ENCODE assay signal across 7 mouse cellular contexts in genomic region chrX:53057054-53057759, GRCm38 (mm10).
A peak's percentile ranks its signal among the peaks of the same experiment; 100 is the strongest.
DNase-seq lines count a peak whose midpoint lies in the region; ATAC-seq and TF ChIP-seq lines count a peak whose summit lies in the region.

No protein-coding gene starts in this region.

- 0 out of 2 replicates have a peak, but pooled peaks cover 3% of the 10 kb centered on the region for H3K36me3 ChIP-seq in intestine, embryonic 14.5 days (ENCODE audit: control insufficient read depth, insufficient read depth, low read length)
- no peaks in the 10 kb centered on the region for H3K36me3 ChIP-seq in limb, embryonic 11.5 days (ENCODE audit: control insufficient read depth, insufficient read depth, low read length)
- H3K36me3 ChIP-seq in midbrain, embryonic 12.5 days = no peaks in the 10 kb centered on the region
- H3K36me3 ChIP-seq in small intestine, adult 2 months (ENCODE audit: control insufficient read depth, insufficient read depth, low read length) = no peaks in the 10 kb centered on the region

- TF ChIP-seq POLR2A in small intestine, adult 2 months (IDR thresholded peaks at IDR 0.05; ENCODE audit: low read depth, low read length) = no peak

- 13% methylated on average over 26 of the region's 42 CpGs for WGBS in intestine, embryonic 14.5 days
- WGBS in limb, embryonic 11.5 days = 19% methylated on average over 42 of the region's 42 CpGs
- WGBS in midbrain, embryonic 12.5 days = 18% methylated on average over 38 of the region's 42 CpGs
- WGBS in small intestine, adult 2 months = 5% methylated on average over 40 of the region's 42 CpGs

- H3K9ac ChIP-seq in intestine, embryonic 14.5 days (ENCODE audit: low read length) = peak overlapping the region; percentile 84
- peak overlapping the region; percentile 89 for H3K9ac ChIP-seq in limb, embryonic 11.5 days (ENCODE audit: low read length)
- peak overlapping the region; percentile 59 for H3K9ac ChIP-seq in midbrain, embryonic 12.5 days (replicated peaks)

- peak overlapping the region; percentile 51 for H3K4me2 ChIP-seq in intestine, embryonic 14.5 days (ENCODE audit: low read length)
- peak overlapping the region; percentile 57 for H3K4me2 ChIP-seq in limb, embryonic 11.5 days (ENCODE audit: low read depth, severe bottlenecking)
- H3K4me2 ChIP-seq in midbrain, embryonic 12.5 days (replicated peaks) = peak overlapping the region; percentile 58

- H3K4me1 ChIP-seq in intestine, embryonic 14.5 days (replicated peaks; ENCODE audit: control insufficient read depth, insufficient read depth, low read length) = peaks cover 6% of the 10 kb centered on the region; the same call in 1 of the 2 replicates
- no peaks in the 10 kb centered on the region for H3K4me1 ChIP-seq in limb, embryonic 11.5 days (ENCODE audit: control insufficient read depth, insufficient read depth, low read length)
- H3K4me1 ChIP-seq in midbrain, embryonic 12.5 days = peaks cover 5% of the 10 kb centered on the region
- 0 out of 2 replicates have a peak, but pooled peaks cover 4% of the 10 kb centered on the region for H3K4me1 ChIP-seq in small intestine, adult 2 months (ENCODE audit: control insufficient read depth, insufficient read depth, insufficient read length, low read length)

- ATAC-seq in intestine, embryonic 14.5 days (replicated peaks; ENCODE audit: low FRiP score, low TSS enrichment, low read depth) = peak; percentile 81
- peak; percentile 77 for ATAC-seq in limb, embryonic 11.5 days (ENCODE audit: insufficient number of reproducible peaks, low FRiP score, low TSS enrichment, low read depth)
- peak; percentile 92 for ATAC-seq in midbrain, embryonic 12.5 days (ENCODE audit: low FRiP score, low read depth)

- TF ChIP-seq CTCF in small intestine, adult 2 months (IDR thresholded peaks at IDR 0.05; ENCODE audit: extremely low read depth, insufficient read length, insufficient replicate concordance, low read depth, low read length) = no peak

- peak overlapping the region; percentile 52 for H3K4me3 ChIP-seq in intestine, embryonic 14.5 days (ENCODE audit: low read depth, low read length)
- H3K4me3 ChIP-seq in limb, embryonic 11.5 days (ENCODE audit: low read depth, low read length) = peak overlapping the region; percentile 57
- H3K4me3 ChIP-seq in midbrain, embryonic 12.5 days = peak overlapping the region; percentile 57
- H3K4me3 ChIP-seq in small intestine, adult 2 months (ENCODE audit: low read depth, low read length) = peak overlapping the region; percentile 83

- peaks cover 6% of the 10 kb centered on the region for H3K27me3 ChIP-seq in intestine, embryonic 14.5 days (replicated peaks; ENCODE audit: control insufficient read depth, insufficient read depth, low read length)
- H3K27me3 ChIP-seq in limb, embryonic 11.5 days (ENCODE audit: control insufficient read depth, insufficient read depth, low read length) = 0 out of 2 replicates have a peak, but pooled peaks cover 4% of the 10 kb centered on the region
- peaks cover 15% of the 10 kb centered on the region; the same call in 1 of the 2 replicates for H3K27me3 ChIP-seq in midbrain, embryonic 12.5 days
- peaks cover 15% of the 10 kb centered on the region; the same call in 1 of the 2 replicates for H3K27me3 ChIP-seq in small intestine, adult 2 months (ENCODE audit: control insufficient read depth, insufficient read depth, low read length)

- H3K27ac ChIP-seq in intestine, embryonic 14.5 days (ENCODE audit: low read depth) = peak overlapping the region; percentile 91
- H3K27ac ChIP-seq in limb, embryonic 11.5 days (replicated peaks; ENCODE audit: low read depth, low read length) = peak overlapping the region; percentile 82
- H3K27ac ChIP-seq in midbrain, embryonic 12.5 days (replicated peaks) = peak overlapping the region; percentile 71
- H3K27ac ChIP-seq in small intestine, adult 2 months (ENCODE audit: insufficient read depth, low read depth, low read length) = no peak overlapping the region; the same call in 1 of the 2 replicates

- peak; percentile 85 to 89 for DNase-seq in adrenal gland, adult 18-20 months (ENCODE audit: low spot score in 2 of 2)
- DNase-seq in embryo, embryonic 10.5 days (ENCODE audit: low spot score) = peak; percentile 84
- peak; percentile 89 for DNase-seq in gastrocnemius, postnatal 25 days
- peak; percentile 90 for DNase-seq in intestine, embryonic 14.5 days (ENCODE audit: low spot score)
- DNase-seq in limb, embryonic 11.5 days (ENCODE audit: low spot score) = peak; percentile 90

- H3K9me3 ChIP-seq in intestine, embryonic 14.5 days (ENCODE audit: control insufficient read depth, low read length) = no peaks in the 10 kb centered on the region
- H3K9me3 ChIP-seq in limb, embryonic 11.5 days (ENCODE audit: control insufficient read depth, low read length) = no peaks in the 10 kb centered on the region
- no peaks in the 10 kb centered on the region for H3K9me3 ChIP-seq in midbrain, embryonic 12.5 days
